Mouse (Mus musculus) cerebellum, adult 2 months (tissue): Measurements from ENCODE around the gene Myof. TPM values are rescaled to one million over a fixed set of nuclear protein-coding genes. Genes with fewer than 3 reads are reported as not detected.

Source experiments
- DNase-seq, 2 experiments: peaks; one replicate each; pipeline ENCODE4 v3.0.0; 2021
- H3K27ac ChIP-seq: fragments of 200-500 bp; 2 replicates; pipeline ENCODE4 v1.5.1; 2012; ENCODE audit warnings: low read length, control low read depth, inconsistent platforms; ENCODE audit not compliant: insufficient read depth
- H3K27me3 ChIP-seq: fragments of 200-500 bp; 2 replicates; pipeline ENCODE4 v1.6.1; 2012; ENCODE audit warnings: inconsistent platforms, mild to moderate bottlenecking, low read length, moderate library complexity; ENCODE audit not compliant: control insufficient read depth, insufficient read depth
- H3K4me1 ChIP-seq: fragments of 200-500 bp; 2 replicates; pipeline ENCODE4 v1.6.1; 2011; ENCODE audit warnings: low read length; ENCODE audit not compliant: control insufficient read depth, insufficient read depth
- H3K4me3 ChIP-seq: fragments of 200-500 bp; replicated peaks from 2 replicates; pipeline ENCODE3; 2011; ENCODE audit warnings: mild to moderate bottlenecking, low read depth, low read length, control low read depth; ENCODE audit not compliant: insufficient read depth
- CTCF ChIP-seq: fragments of 200-500 bp; IDR thresholded peaks from 2 replicates; pipeline ENCODE4 v1.5.1; 2011; ENCODE audit warnings: low read depth, mild to moderate bottlenecking, control low read depth, low read length, moderate library complexity, borderline replicate concordance; ENCODE audit not compliant: insufficient read depth
- POLR2A ChIP-seq: fragments of 200-500 bp; IDR thresholded peaks from 2 replicates; pipeline ENCODE4 v1.6.1; 2011; ENCODE audit warnings: low read length, control low read depth, borderline replicate concordance; ENCODE audit not compliant: insufficient read depth
- WGBS: fragments of 180-500 bp; shearing (Covaris S2); methylation state at CpG from one replicate; pipeline ENCODE4 v1.1.7; 2018; 5-methylcytosine and 5-hydroxymethylcytosine counted together
- polyA plus RNA-seq: library from polyadenylated mRNA; depleted of rRNA; stranded (reverse); fragments of >200 nt; gene quantifications from 2 replicates; pipeline ENCODE4 v1.2.3, GENCODE M21; 2012

Myof gene
- polyA plus RNA-seq, 1 experiment = 2.1 TPM

DNA sequence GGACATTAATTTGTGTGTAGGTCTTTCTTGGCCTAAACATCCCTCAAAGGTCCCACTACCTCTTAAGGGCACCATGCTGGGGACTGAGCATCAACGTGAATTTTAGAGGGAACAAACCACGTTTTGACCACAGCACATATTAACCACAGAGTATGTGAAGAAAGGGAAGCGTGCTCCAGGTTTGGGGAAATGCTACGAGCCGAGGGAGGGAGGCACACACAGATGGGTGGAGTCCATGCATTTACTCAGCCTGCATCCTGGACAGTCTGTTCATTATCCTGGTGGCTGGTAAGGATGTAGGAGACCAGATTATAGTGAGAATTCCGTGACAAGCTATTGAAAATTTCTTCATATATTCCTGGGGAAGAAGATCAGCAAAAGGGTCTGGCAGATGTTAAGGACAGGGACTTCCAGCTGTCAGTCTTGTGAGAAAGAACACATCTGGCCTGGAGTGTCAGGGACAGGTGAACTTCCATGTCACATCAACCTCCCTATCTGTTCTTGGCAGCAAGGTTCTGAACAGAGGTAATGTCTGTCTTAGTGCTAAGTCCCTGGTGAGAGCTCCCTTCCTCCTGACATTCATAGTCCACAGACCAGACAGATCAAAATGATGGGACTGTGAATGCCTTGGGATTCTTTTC, 166.7 kb downstream of the Myof start:
- Histone ChIP-seq H3K27me3 (peaks cover 2% of the 10 kb centered on the region; the same call in 1 of the 2 replicates), H3K4me1 (no peaks in the 10 kb centered on the region), H3K27ac (no peak overlapping the region), H3K4me3 (no peak overlapping the region)
- TF ChIP-seq POLR2A = no peak
- TF ChIP-seq CTCF = no peak
- no peak for DNase-seq
- 62% methylated on average over 6 of the region's 6 CpGs for WGBS

- Histone ChIP-seq H3K4me1 (no peaks in the 10 kb centered on the region), H3K4me3 (no peak overlapping the region), H3K27me3 (peaks cover 2% of the 10 kb centered on the region; the same call in 1 of the 2 replicates), H3K27ac (no peak overlapping the region)
- TF ChIP-seq POLR2A = no peak
- no peak for TF ChIP-seq CTCF
- no peak for DNase-seq
- 100% methylated on average over 1 of the region's 1 CpGs for WGBS
These were observed 169.9 kb downstream of the Myof start for GRCm38 (mm10) chr19:37873499-37873898.

GRCm38 (mm10) chr19:37867592-37867991, 175.8 kb downstream of the Myof start:
- no peak for DNase-seq
- Histone ChIP-seq H3K4me3 (no peak overlapping the region), H3K27me3 (no peaks in the 10 kb centered on the region), H3K4me1 (no peaks in the 10 kb centered on the region), H3K27ac (no peak overlapping the region)
- TF ChIP-seq POLR2A (no peak), CTCF (no peak)
- WGBS = 67% methylated on average over 3 of the region's 3 CpGs

DNA sequence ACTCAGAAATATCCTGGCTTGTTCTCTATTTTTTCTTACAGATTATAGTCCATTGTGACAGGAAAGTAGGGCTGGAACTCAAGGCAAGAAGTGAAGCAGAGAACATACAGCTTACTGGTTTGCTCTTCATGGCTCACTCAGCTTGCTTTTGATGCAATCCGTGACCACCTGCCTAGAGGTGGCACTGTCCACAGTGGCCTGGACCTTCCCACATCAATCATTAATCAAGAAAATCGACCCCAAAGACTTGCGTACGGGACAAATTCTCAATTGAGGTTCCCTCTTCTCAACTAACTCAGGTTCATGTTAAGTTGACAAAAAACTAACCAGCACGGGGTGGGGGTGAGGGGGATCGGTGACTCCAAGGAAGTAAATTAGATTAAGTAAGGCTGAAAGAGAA, 176.4 kb downstream of the Myof start:
- H3K4me1 ChIP-seq = no peaks in the 10 kb centered on the region
- 87% methylated on average over 6 of the region's 6 CpGs for WGBS
- no peak overlapping the region for H3K27ac ChIP-seq
- no peak overlapping the region for H3K4me3 ChIP-seq
- no peaks in the 10 kb centered on the region for H3K27me3 ChIP-seq
- TF ChIP-seq POLR2A = no peak
- TF ChIP-seq CTCF = no peak
- no peak for DNase-seq

- no peak for DNase-seq
- TF ChIP-seq POLR2A (no peak), CTCF (no peak)
These were observed 182.2 kb downstream of the Myof start for GRCm38 (mm10) chr19:37861171-37861570.

GRCm38 (mm10) chr19:37860267-37860666, 183.1 kb downstream of the Myof start:
- no peak overlapping the region for H3K27ac ChIP-seq
- no peak overlapping the region for H3K4me3 ChIP-seq
- no peak for DNase-seq
- TF ChIP-seq CTCF = no peak
- TF ChIP-seq POLR2A = no peak
- WGBS = 100% methylated on average over 1 of the region's 1 CpGs
- H3K4me1 ChIP-seq = no peaks in the 10 kb centered on the region
- no peaks in the 10 kb centered on the region for H3K27me3 ChIP-seq

More at GRCm38 (mm10) chr19:37861171-37861570, 182.2 kb downstream of the Myof start:
- WGBS = 86% methylated on average over 1 of the region's 1 CpGs
- no peak overlapping the region for H3K4me3 ChIP-seq
- no peaks in the 10 kb centered on the region for H3K4me1 ChIP-seq
- no peaks in the 10 kb centered on the region for H3K27me3 ChIP-seq
- no peak overlapping the region for H3K27ac ChIP-seq

GRCm38 (mm10) chr19:37858406-37859081, 184.8 kb downstream of the Myof start:
- Histone ChIP-seq H3K27ac (no peak overlapping the region), H3K4me3 (no peak overlapping the region), H3K4me1 (no peaks in the 10 kb centered on the region), H3K27me3 (no peaks in the 10 kb centered on the region)
- TF ChIP-seq CTCF (no peak), POLR2A (no peak)
- DNase-seq = no peak
- WGBS = 39% methylated on average over 7 of the region's 7 CpGs

- no peaks in the 10 kb centered on the region for H3K4me1 ChIP-seq
- no peak for DNase-seq
- TF ChIP-seq CTCF = no peak
- no peak for TF ChIP-seq POLR2A
- H3K27me3 ChIP-seq = no peaks in the 10 kb centered on the region
- no peak overlapping the region for H3K27ac ChIP-seq
- 91% methylated on average over 1 of the region's 1 CpGs for WGBS
- no peak overlapping the region for H3K4me3 ChIP-seq
These were observed 191.3 kb downstream of the Myof start for GRCm38 (mm10) chr19:37852056-37852455.
